Mouse (Mus musculus): ENCODE data around the gene Lce6a. TPM values are rescaled to one million over a fixed set of nuclear protein-coding genes. Genes with fewer than 3 reads are reported as not detected.

The Lce6a gene
- total RNA-seq, 2 experiments from 2014 or later = not detected

- intact Hi-C loops (cut with DNase I) = no loop called here
Measured at GRCm38 (mm10) chr3:92572514-92573155, 48.8 kb downstream of the Lce6a start.

More at GRCm38 (mm10) chr3:92572514-92573155, 48.8 kb downstream of the Lce6a start:
- DNase-seq = no peak

Other genes with a start within 250 kb of the Lce6a start
- not detected for gene Sprr2h, start 236.0 kb downstream of the Lce6a start, total RNA-seq (2021)
- not detected for gene Sprr2i, start 213.7 kb downstream of the Lce6a start, total RNA-seq (2021)
- not detected for gene Sprr2j-ps, start 203.6 kb downstream of the Lce6a start, total RNA-seq (2021)
- 1 to 10 TPM; 2.2 to 2.9 TPM for gene Gm9774, start 192.2 kb downstream of the Lce6a start, total RNA-seq (2021)
- gene Sprr2k, start 189.1 kb downstream of the Lce6a start, total RNA-seq (2021) = not detected
- gene Sprr1b, start 182.9 kb downstream of the Lce6a start, total RNA-seq (2021) = not detected
- gene Sprr3, start 162.9 kb downstream of the Lce6a start, total RNA-seq (2021) = not detected
- gene Sprr1a, start 135.8 kb downstream of the Lce6a start, total RNA-seq (2021) = not detected
- not detected for gene Sprr4, start 121.2 kb downstream of the Lce6a start, total RNA-seq (2021)
- gene 2310046K23Rik, start 87.1 kb downstream of the Lce6a start, total RNA-seq (2021) = not detected
- gene Ivl, start 47.9 kb downstream of the Lce6a start, total RNA-seq (2021) = not detected
- not detected for gene Smcp, start 32.7 kb downstream of the Lce6a start, total RNA-seq (2021)
- gene 2210017I01Rik, start 14.2 kb downstream of the Lce6a start, total RNA-seq (2021) = not detected
- gene Lce1a1, start 26.6 kb upstream of the Lce6a start, total RNA-seq (2021) = not detected
- not detected for gene Lce1b, start 35.3 kb upstream of the Lce6a start, total RNA-seq (2021)
- not detected for gene Lce1a2, start 48.7 kb upstream of the Lce6a start, total RNA-seq (2021)
- gene Lce1c, start 57.6 kb upstream of the Lce6a start, total RNA-seq (2021) = not detected
- gene Lce1d, start 65.5 kb upstream of the Lce6a start, total RNA-seq (2021) = not detected
- gene Lce1e, start 87.4 kb upstream of the Lce6a start, total RNA-seq (2021) = not detected
- gene Lce1f, start 98.7 kb upstream of the Lce6a start, total RNA-seq (2021) = not detected
- not detected for gene Gm38119, start 117.4 kb upstream of the Lce6a start, total RNA-seq (2021)
- not detected for gene Lce1g, start 130.7 kb upstream of the Lce6a start, total RNA-seq (2021)
- not detected for gene Lce1h, start 143.4 kb upstream of the Lce6a start, total RNA-seq (2021)
- not detected for gene Lce1i, start 157.2 kb upstream of the Lce6a start, total RNA-seq (2021)
- gene Lce1j, start 168.9 kb upstream of the Lce6a start, total RNA-seq (2021) = not detected
- gene Lce1k, start 186.2 kb upstream of the Lce6a start, total RNA-seq (2021) = not detected
- gene Kprp, start 205.6 kb upstream of the Lce6a start, total RNA-seq (2021) = not detected
- gene Lce1l, start 229.6 kb upstream of the Lce6a start, total RNA-seq (2021) = not detected
- not detected for gene 2310050C09Rik, start 248.6 kb upstream of the Lce6a start, total RNA-seq (2021)